Mouse (Mus musculus) brown adipose tissue, adult 24 weeks (tissue): ENCODE results near the gene Slc38a5. TPM values are rescaled to one million over a fixed set of nuclear protein-coding genes. Genes with fewer than 3 reads are reported as not detected.
"Not testable (repeated sequence)": the region's sequence is repeated elsewhere in the genome, so short reads cannot be mapped to it uniquely, and the experiment has no call there.

Experiments
- H3K27ac ChIP-seq: fragments of 200-500 bp; replicated peaks from 2 replicates; pipeline ENCODE4 v1.5.1; 2012; ENCODE audit warnings: low read depth, mild to moderate bottlenecking, low read length
- H3K4me1 ChIP-seq: fragments of 200-500 bp; 2 replicates; pipeline ENCODE4 v1.6.1; 2012; ENCODE audit warnings: low read length, mixed read lengths; ENCODE audit not compliant: control insufficient read depth, insufficient read depth, insufficient read length
- H3K4me3 ChIP-seq: fragments of 200-500 bp; 2 replicates; pipeline ENCODE4 v1.5.1; 2012; ENCODE audit warnings: low read depth, mild to moderate bottlenecking, low read length, moderate library complexity; ENCODE audit not compliant: insufficient read depth
- polyA plus RNA-seq: library from polyadenylated mRNA; stranded (reverse); fragments of >200 nt; gene quantifications from 2 replicates; pipeline ENCODE4 v1.2.4, GENCODE M21; 2012; ENCODE audit not compliant: missing spikeins, insufficient read depth, insufficient read length

Slc38a5 gene
- polyA plus RNA-seq, 1 experiment: not detected

- Histone ChIP-seq H3K4me3 (no peak overlapping the region), H3K4me1 (no peaks in the 10 kb centered on the region), H3K27ac (no peak overlapping the region)
These were observed 11.5 kb upstream of the Slc38a5 start for GRCm38 (mm10) chrX:8259478-8259877.

DNA sequence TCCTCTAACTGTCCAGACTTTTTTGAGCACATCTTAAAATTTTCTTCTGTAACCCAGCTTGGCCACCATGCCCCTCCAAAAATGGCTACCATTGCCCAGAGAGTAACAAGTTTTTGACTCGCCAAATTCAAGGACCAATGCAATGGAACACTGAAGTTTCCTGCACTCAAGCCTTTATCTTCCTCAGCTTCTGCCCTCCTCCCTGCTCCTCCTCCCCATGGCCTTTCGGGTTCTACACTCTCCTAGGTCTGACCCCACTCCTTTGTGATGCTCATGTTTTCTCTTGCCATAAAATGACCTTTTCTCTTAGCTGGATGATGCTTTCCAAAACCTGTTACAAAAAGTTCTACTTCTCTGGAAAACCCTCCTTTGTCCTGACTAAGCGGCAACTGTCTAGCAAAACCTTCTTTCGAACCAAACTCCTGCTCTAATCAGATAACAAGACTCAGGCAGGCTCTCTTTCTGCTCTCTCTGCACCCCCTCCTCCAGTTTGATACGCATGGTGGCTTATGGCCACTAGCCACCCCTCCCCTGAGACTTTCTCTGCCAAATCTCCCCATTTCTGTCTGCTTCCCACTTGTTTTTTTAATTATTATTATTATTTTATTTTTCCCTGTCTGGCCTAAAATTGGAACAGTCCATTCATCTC, 7.7 kb upstream of the Slc38a5 start:
- no peak overlapping the region for H3K4me3 ChIP-seq
- no peak overlapping the region for H3K27ac ChIP-seq

DNA sequence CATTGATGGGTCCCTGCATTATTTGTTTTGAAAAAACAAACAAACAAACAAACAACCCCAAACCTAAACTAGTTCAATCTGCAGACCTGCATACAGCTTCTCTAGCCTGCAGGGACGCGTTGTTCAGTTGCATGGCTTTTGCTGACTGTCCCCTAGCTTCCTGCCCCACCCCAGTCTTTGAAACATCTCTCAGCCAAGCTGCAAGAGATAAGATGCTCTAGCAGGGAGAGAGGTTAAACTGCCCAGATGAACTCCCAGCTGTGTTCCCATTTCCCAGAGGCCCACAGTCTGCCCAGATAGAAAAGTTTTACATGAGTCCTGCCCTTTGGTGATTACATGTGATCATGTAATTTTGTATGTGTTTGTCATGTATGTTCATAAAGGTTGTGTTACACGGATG, 6.7 kb upstream of the Slc38a5 start:
- H3K4me1 ChIP-seq: no peaks in the 10 kb centered on the region
- H3K4me3 ChIP-seq: no peak overlapping the region
- no peak overlapping the region for H3K27ac ChIP-seq

More for the DNA sequence above, 7.7 kb upstream of the Slc38a5 start:
- H3K4me1 ChIP-seq: no peaks in the 10 kb centered on the region

DNA sequence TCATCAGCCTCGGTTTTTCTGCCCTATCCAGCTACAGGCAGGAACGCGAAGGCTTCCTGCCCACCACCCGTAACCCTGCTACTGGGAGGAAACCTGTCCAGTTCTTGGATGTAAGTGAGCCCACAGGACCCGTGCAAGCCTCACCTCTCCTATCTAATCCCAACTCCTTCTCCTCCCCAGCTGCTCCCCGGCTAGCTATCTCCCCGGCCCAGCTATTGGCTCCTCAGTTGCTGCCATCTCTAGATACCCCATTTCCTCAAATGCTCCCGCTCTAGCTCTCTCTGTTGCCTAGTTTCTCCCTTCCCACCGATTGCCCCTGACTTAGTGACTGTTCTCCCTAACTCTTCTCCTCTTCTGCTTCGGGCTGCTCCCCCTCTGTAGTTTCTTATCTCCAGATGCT, 1.1 kb downstream of the Slc38a5 start:
- Histone ChIP-seq H3K27ac (no peak overlapping the region), H3K4me3 (no peak overlapping the region)

DNA sequence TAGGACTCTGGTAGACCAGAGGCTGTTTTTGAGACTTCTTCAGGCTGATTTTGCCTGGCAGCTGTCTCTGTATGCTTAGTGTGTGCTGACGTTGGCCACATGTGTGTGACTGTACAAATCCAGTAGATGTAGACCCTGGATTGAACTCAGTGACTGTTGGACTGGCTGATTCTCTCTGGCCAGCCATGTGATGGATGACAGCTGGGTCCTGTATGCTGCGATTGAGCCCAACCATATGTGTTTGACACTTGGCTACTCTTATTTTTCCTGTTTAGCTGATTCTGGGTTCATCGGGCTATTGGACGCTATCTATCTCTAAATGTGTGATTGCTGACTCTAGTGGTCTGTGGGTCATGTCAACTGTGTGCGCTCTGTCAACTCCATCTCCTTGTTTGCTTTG, 3.1 kb downstream of the Slc38a5 start:
- Histone ChIP-seq H3K4me1 (no peaks in the 10 kb centered on the region), H3K4me3 (no peak overlapping the region), H3K27ac (no peak overlapping the region)

More for the DNA sequence above, 1.1 kb downstream of the Slc38a5 start:
- no peaks in the 10 kb centered on the region for H3K4me1 ChIP-seq

DNA sequence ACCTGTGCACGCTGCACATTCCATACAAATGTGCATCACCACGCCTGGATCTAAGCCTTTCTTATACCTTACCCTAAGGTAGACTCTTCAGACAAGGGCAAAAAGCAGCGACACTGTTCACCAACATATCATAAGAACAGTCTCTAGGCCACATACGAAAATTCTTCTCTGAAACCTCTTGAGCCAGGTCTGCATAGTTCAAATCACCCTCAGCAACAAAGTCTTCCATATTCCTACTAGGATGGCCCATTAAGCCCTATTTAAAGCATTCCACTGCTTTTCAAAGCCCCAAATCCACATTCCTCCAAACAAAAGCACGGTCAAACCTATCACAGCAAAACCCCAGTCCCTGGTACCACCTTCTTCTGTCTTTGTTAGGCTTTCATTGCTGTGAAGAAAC, 17.7 kb downstream of the Slc38a5 start:
- H3K27ac ChIP-seq: no peak overlapping the region
- no peaks in the 10 kb centered on the region for H3K4me1 ChIP-seq
- no peak overlapping the region for H3K4me3 ChIP-seq

DNA sequence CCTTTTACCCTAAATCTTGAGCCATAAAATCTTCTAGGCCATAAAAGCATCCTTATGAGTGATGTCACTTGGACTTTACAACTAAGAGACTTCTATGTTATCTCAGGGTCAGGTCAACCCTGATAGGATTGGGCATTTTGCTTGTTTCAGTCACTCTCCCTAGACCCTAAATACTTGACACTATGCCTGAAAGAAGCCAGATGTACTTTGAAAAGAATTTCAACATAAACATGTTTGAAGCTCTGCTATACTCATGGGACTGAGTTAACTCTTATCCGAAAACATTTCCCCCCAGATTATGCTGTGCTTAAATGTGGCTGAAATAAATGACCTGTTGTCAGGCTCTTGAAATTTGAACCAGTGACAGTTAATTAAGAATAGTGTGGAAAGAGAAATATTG, 38.4 kb downstream of the Slc38a5 start:
- no peaks in the 10 kb centered on the region for H3K4me1 ChIP-seq
- H3K4me3 ChIP-seq: no peak overlapping the region
- H3K27ac ChIP-seq: no peak overlapping the region

DNA sequence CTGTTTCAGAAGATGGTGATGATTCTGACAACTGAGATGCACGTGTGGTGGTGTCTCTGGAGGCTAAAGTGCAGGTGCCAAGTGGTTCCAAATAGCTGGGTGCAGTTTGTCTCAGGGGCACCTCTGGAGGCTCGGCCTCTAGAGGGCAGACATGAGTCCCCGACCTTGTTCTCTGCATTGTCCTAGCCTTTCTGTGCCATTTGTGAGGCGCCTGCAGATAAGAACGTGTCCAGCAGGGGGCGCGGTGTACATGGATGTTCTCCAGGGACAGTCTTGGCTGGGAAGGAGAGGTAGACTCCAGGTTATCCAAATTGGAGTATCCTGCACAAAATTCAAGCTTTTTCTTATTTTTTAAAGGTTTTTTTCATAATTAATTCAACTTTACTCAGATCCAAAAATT, 44.0 kb downstream of the Slc38a5 start:
- H3K4me3 ChIP-seq, H3K27ac ChIP-seq, H3K4me1 ChIP-seq: not testable (repeated sequence)

DNA sequence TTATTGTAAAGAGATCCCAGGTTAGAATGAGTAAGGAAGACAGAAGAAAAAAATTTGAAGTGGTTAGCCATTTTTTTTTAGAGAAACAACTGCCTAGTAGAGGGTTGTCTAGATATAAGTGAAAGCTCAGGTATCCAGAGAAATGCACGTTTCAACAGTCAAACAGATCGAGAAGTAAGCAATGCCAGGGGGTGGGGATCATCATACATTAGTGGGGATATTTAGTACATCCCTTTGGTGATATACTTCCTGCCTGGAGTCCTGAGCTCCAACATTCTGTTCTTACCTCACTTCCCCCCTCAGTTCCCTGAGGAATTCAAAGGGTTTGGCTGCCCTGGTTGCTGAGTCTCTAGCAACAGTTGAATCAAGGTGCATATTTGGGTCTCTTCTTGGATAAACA, 56.2 kb downstream of the Slc38a5 start, which contains the start of gene Ssxb10:
Gene Ssxb10, plus strand, starts transcription at position 301 of the 400 bp plus-strand sequence.
- H3K4me1 ChIP-seq: no peaks in the 10 kb centered on the region
- H3K4me3 ChIP-seq: no peak within 1 kb of the TSS
- no peak within 1 kb of the TSS for H3K27ac ChIP-seq

Other genes with a start within 250 kb of the Slc38a5 start
- gene Suv39h1, start 196.4 kb upstream of the Slc38a5 start, polyA plus RNA-seq: 1.6 and 2.6 TPM in 2 replicates
- gene Was, start 180.6 kb upstream of the Slc38a5 start, polyA plus RNA-seq: 1.1 and 1.5 TPM in 2 replicates
- 19.6 and 24.5 TPM in 2 replicates for gene Wdr13, start 138.2 kb upstream of the Slc38a5 start, polyA plus RNA-seq
- 188 and 247 TPM in 2 replicates for gene Rbm3, start 125.3 kb upstream of the Slc38a5 start, polyA plus RNA-seq
- 3.2 and 4.2 TPM in 2 replicates for gene Tbc1d25, start 95.0 kb upstream of the Slc38a5 start, polyA plus RNA-seq
- 36.2 and 45.9 TPM in 2 replicates for gene Ebp, start 77.6 kb upstream of the Slc38a5 start, polyA plus RNA-seq
- 6.0 and 7.3 TPM in 2 replicates for gene Porcn, start 64.6 kb upstream of the Slc38a5 start, polyA plus RNA-seq
- gene Ftsj1, start 18.7 kb upstream of the Slc38a5 start, polyA plus RNA-seq: 19.6 and 22.2 TPM in 2 replicates
- gene Ssxb10, start 56.3 kb downstream of the Slc38a5 start, polyA plus RNA-seq: not detected in 2 replicates
- not detected in 2 replicates for gene Ssxb9, start 95.8 kb downstream of the Slc38a5 start, polyA plus RNA-seq
- gene Ssxb1, start 142.2 kb downstream of the Slc38a5 start, polyA plus RNA-seq: not detected in 2 replicates
- gene Ssxb2, start 190.6 kb downstream of the Slc38a5 start, polyA plus RNA-seq: not detected in 2 replicates